Comparison of ENCODE assay signal across 8 mouse cellular contexts in genomic region chr8:111630105-111630521, GRCm38 (mm10). TPM values are rescaled to one million over a fixed set of nuclear protein-coding genes. Genes with fewer than 3 reads are reported as not detected.
DNase-seq lines count a peak whose midpoint lies in the region; ATAC-seq lines count a peak whose summit lies in the region.

Gene Ldhd (minus strand): TSS chr8:111630374.

- H3K4me3 ChIP-seq in embryonic facial prominence, embryonic 15.5 days (replicated peaks): peak within 1 kb of the TSS; percentile 45
- peak within 1 kb of the TSS; percentile 35 for H3K4me3 ChIP-seq in heart, embryonic 11.5 days (ENCODE audit: low read depth, low read length)
- H3K4me3 ChIP-seq in kidney, embryonic 15.5 days (replicated peaks): peak within 1 kb of the TSS; percentile 47
- H3K4me3 ChIP-seq in lung, embryonic 16.5 days (ENCODE audit: low read length): peak within 1 kb of the TSS; percentile 48
- peak within 1 kb of the TSS; percentile 46 for H3K4me3 ChIP-seq in stomach, embryonic 16.5 days (replicated peaks; ENCODE audit: low read length)

- H3K4me1 ChIP-seq in embryonic facial prominence, embryonic 15.5 days: peaks cover 16% of the 10 kb centered on the region; the same call in 1 of the 2 replicates
- no peaks in the 10 kb centered on the region for H3K4me1 ChIP-seq in heart, embryonic 11.5 days (ENCODE audit: control insufficient read depth, insufficient read depth, low read length)
- peaks cover 14% of the 10 kb centered on the region; the same call in 1 of the 2 replicates for H3K4me1 ChIP-seq in kidney, embryonic 15.5 days
- H3K4me1 ChIP-seq in lung, embryonic 16.5 days (replicated peaks; ENCODE audit: control insufficient read depth, insufficient read depth, low read length): peaks cover 3% of the 10 kb centered on the region; the same call in 1 of the 2 replicates
- 0 out of 2 replicates have a peak, but pooled peaks cover 8% of the 10 kb centered on the region for H3K4me1 ChIP-seq in stomach, embryonic 16.5 days (ENCODE audit: control insufficient read depth, insufficient read depth, low read length)

- no peak for DNase-seq in cerebellum, postnatal 4 days (ENCODE audit: low spot score in 2 of 2)
- DNase-seq in adrenal gland, adult 2 months: peak; percentile 90

- H3K9ac ChIP-seq in embryonic facial prominence, embryonic 15.5 days: peak within 1 kb of the TSS; percentile 28
- H3K9ac ChIP-seq in heart, embryonic 11.5 days (ENCODE audit: low read depth, low read length): peak within 1 kb of the TSS; percentile 17
- H3K9ac ChIP-seq in kidney, embryonic 15.5 days: peak within 1 kb of the TSS; percentile 29
- H3K9ac ChIP-seq in lung, embryonic 16.5 days (ENCODE audit: low read length): peak within 1 kb of the TSS; percentile 61
- peak within 1 kb of the TSS; percentile 65 for H3K9ac ChIP-seq in stomach, embryonic 16.5 days (ENCODE audit: low read length)

- no peaks in the 10 kb centered on the region for H3K27me3 ChIP-seq in embryonic facial prominence, embryonic 15.5 days
- no peaks in the 10 kb centered on the region for H3K27me3 ChIP-seq in heart, embryonic 11.5 days (ENCODE audit: control insufficient read depth, insufficient read depth, low read length)
- H3K27me3 ChIP-seq in kidney, embryonic 15.5 days: no peaks in the 10 kb centered on the region
- H3K27me3 ChIP-seq in lung, embryonic 16.5 days (ENCODE audit: control insufficient read depth, insufficient read depth, low read depth, low read length): no peaks in the 10 kb centered on the region
- H3K27me3 ChIP-seq in stomach, embryonic 16.5 days (ENCODE audit: control insufficient read depth, insufficient read depth, low read length): no peaks in the 10 kb centered on the region

- H3K36me3 ChIP-seq in embryonic facial prominence, embryonic 15.5 days: no peaks in the 10 kb centered on the region
- H3K36me3 ChIP-seq in heart, embryonic 11.5 days (ENCODE audit: control insufficient read depth, insufficient read depth, low read length): 0 out of 2 replicates have a peak, but pooled peaks cover 2% of the 10 kb centered on the region
- no peaks in the 10 kb centered on the region for H3K36me3 ChIP-seq in kidney, embryonic 15.5 days
- no peaks in the 10 kb centered on the region for H3K36me3 ChIP-seq in lung, embryonic 16.5 days (ENCODE audit: control insufficient read depth, insufficient read depth, low read length)
- no peaks in the 10 kb centered on the region for H3K36me3 ChIP-seq in stomach, embryonic 16.5 days (ENCODE audit: control insufficient read depth, insufficient read depth, low read length)

- 20% methylated on average over 13 of the region's 13 CpGs for WGBS in embryonic facial prominence, embryonic 15.5 days
- WGBS in heart, embryonic 11.5 days (ENCODE audit: insufficient replicate concordance): 26% methylated on average over 13 of the region's 13 CpGs
- WGBS in kidney, embryonic 15.5 days: 17% methylated on average over 13 of the region's 13 CpGs
- 16% methylated on average over 13 of the region's 13 CpGs for WGBS in lung, embryonic 16.5 days
- WGBS in stomach, embryonic 16.5 days: 18% methylated on average over 13 of the region's 13 CpGs

- peak; percentile 86 for ATAC-seq in cerebellum, adult (ENCODE audit: insufficient number of reproducible peaks, low FRiP score, low TSS enrichment)
- ATAC-seq in embryonic facial prominence, embryonic 15.5 days (ENCODE audit: insufficient number of reproducible peaks, low FRiP score, low TSS enrichment, low read depth): no peak
- no peak for ATAC-seq in heart, embryonic 11.5 days (replicated peaks; ENCODE audit: insufficient number of reproducible peaks, low FRiP score, low TSS enrichment)
- peak; percentile 73 for ATAC-seq in kidney, embryonic 15.5 days (replicated peaks; ENCODE audit: low FRiP score)
- peak; percentile 62; the same call in 1 of the 2 replicates for ATAC-seq in lung, embryonic 16.5 days (ENCODE audit: low read depth)
- peak; percentile 80 for ATAC-seq in stomach, embryonic 16.5 days (ENCODE audit: insufficient read depth, low FRiP score)

- no peaks in the 10 kb centered on the region for H3K9me3 ChIP-seq in embryonic facial prominence, embryonic 15.5 days (replicated peaks)
- no peaks in the 10 kb centered on the region for H3K9me3 ChIP-seq in heart, embryonic 11.5 days (replicated peaks; ENCODE audit: control insufficient read depth, low read length)
- H3K9me3 ChIP-seq in kidney, embryonic 15.5 days (replicated peaks): no peaks in the 10 kb centered on the region
- H3K9me3 ChIP-seq in lung, embryonic 16.5 days (ENCODE audit: control insufficient read depth, low read length): no peaks in the 10 kb centered on the region
- no peaks in the 10 kb centered on the region for H3K9me3 ChIP-seq in stomach, embryonic 16.5 days (replicated peaks; ENCODE audit: control insufficient read depth, low read length)

- H3K27ac ChIP-seq in embryonic facial prominence, embryonic 15.5 days (replicated peaks): no peak within 1 kb of the TSS
- H3K27ac ChIP-seq in heart, embryonic 11.5 days (ENCODE audit: low read depth, low read length): no peak within 1 kb of the TSS
- H3K27ac ChIP-seq in kidney, embryonic 15.5 days: no peak within 1 kb of the TSS
- no peak within 1 kb of the TSS for H3K27ac ChIP-seq in lung, embryonic 16.5 days (ENCODE audit: low read length)
- H3K27ac ChIP-seq in stomach, embryonic 16.5 days (ENCODE audit: low read length): no peak within 1 kb of the TSS

- peak within 1 kb of the TSS; percentile 57 for H3K4me2 ChIP-seq in embryonic facial prominence, embryonic 15.5 days (replicated peaks)
- peak within 1 kb of the TSS; percentile 51 for H3K4me2 ChIP-seq in heart, embryonic 11.5 days
- H3K4me2 ChIP-seq in kidney, embryonic 15.5 days: peak within 1 kb of the TSS; percentile 59
- H3K4me2 ChIP-seq in lung, embryonic 16.5 days (ENCODE audit: low read depth, low read length): peak within 1 kb of the TSS; percentile 52
- peak within 1 kb of the TSS; percentile 47 for H3K4me2 ChIP-seq in stomach, embryonic 16.5 days (ENCODE audit: low read depth, low read length)

RNA-seq across cellular contexts. Expression of gene Ldhd, which starts in this region (rescaled TPM):
- total RNA-seq in adrenal gland, adult 2 months (2021): 10 to 100 TPM; 64.5 to 82.1 TPM
- 89.4 and 93.5 TPM in 2 replicates for polyA plus RNA-seq in adrenal gland, adult 2 months (2012; rRNA removed)
- 0.68 and 0.99 TPM in 2 replicates for polyA plus RNA-seq in embryonic facial prominence, embryonic 15.5 days (2015; fragmentation: Nextera tagmentation; extraction: Ambion mirVana)
- 0.39 and 0.52 TPM in 2 replicates for polyA plus RNA-seq in heart, embryonic 11.5 days (2014; fragmentation: Nextera tagmentation; extraction: Ambion mirVana)
- polyA plus RNA-seq in kidney, embryonic 15.5 days (2015; fragmentation: Nextera tagmentation; extraction: Ambion mirVana): 1.2 and 1.3 TPM in 2 replicates
- 1.1 and 1.6 TPM in 2 replicates for polyA plus RNA-seq in lung, embryonic 16.5 days (2015; fragmentation: Nextera tagmentation; extraction: Ambion mirVana)
- polyA plus RNA-seq in stomach, embryonic 16.5 days (2015; fragmentation: Nextera tagmentation; extraction: Ambion mirVana): 2.9 and 3.4 TPM in 2 replicates

Comparison
In these comparisons a context has a peak if more than half of its experiments do, and no peak if none do; other contexts are left out.
1. RNA of gene Ldhd (polyA plus RNA-seq): 89.4 to 93.5 TPM in adrenal gland, adult 2 months; 2.9 to 3.4 TPM in stomach, embryonic 16.5 days, 1.2 to 1.3 TPM in kidney, embryonic 15.5 days, 1.1 to 1.6 TPM in lung, embryonic 16.5 days, 0.68 to 0.99 TPM in embryonic facial prominence, embryonic 15.5 days and 0.39 to 0.52 TPM in heart, embryonic 11.5 days; every median in the first group is over 10 times any median in the second.
2. ATAC-seq: peak in cerebellum, adult (single experiment), kidney, embryonic 15.5 days (single experiment), lung, embryonic 16.5 days (single experiment) and stomach, embryonic 16.5 days (single experiment); none in embryonic facial prominence, embryonic 15.5 days (single experiment) and heart, embryonic 11.5 days (single experiment).
3. Peak in every context shown above with its lines, with median percentiles within 50 percentile points of each other: H3K4me2 ChIP-seq, H3K4me3 ChIP-seq and H3K9ac ChIP-seq.